Mouse (Mus musculus): Measurements from ENCODE around the gene Ftcd. TPM values are rescaled to one million over a fixed set of nuclear protein-coding genes. Genes with fewer than 3 reads are reported as not detected.

Gene Ftcd
- polyA plus RNA-seq, 1 experiment from 2014 or later = not detected

Other genes with a start within 250 kb of the Ftcd start
- 4.1 and 4.2 TPM in 2 replicates for gene Dip2a, start 230.4 kb upstream of the Ftcd start, polyA plus RNA-seq (2014; fragmentation: Nextera tagmentation; extraction: Ambion mirVana)
- gene AC141477.1, start 135.2 kb upstream of the Ftcd start, polyA plus RNA-seq (2014; fragmentation: Nextera tagmentation; extraction: Ambion mirVana) = not detected in 2 replicates
- 15.6 and 16.4 TPM in 2 replicates for gene Pcnt, start 132.9 kb upstream of the Ftcd start, polyA plus RNA-seq (2014; fragmentation: Nextera tagmentation; extraction: Ambion mirVana)
- gene 2610028H24Rik, start 126.6 kb upstream of the Ftcd start, polyA plus RNA-seq (2014; fragmentation: Nextera tagmentation; extraction: Ambion mirVana) = not detected in 2 replicates
- gene Mcm3ap, start 106.7 kb upstream of the Ftcd start, polyA plus RNA-seq (2014; fragmentation: Nextera tagmentation; extraction: Ambion mirVana) = 66.8 and 68.6 TPM in 2 replicates
- gene Ybey, start 106.5 kb upstream of the Ftcd start, polyA plus RNA-seq (2014; fragmentation: Nextera tagmentation; extraction: Ambion mirVana) = 5.7 and 6.1 TPM in 2 replicates
- 43.7 and 47.4 TPM in 2 replicates for gene Lss, start 44.1 kb upstream of the Ftcd start, polyA plus RNA-seq (2014; fragmentation: Nextera tagmentation; extraction: Ambion mirVana)
- not detected in 2 replicates for gene Spatc1l, start 13.4 kb upstream of the Ftcd start, polyA plus RNA-seq (2014; fragmentation: Nextera tagmentation; extraction: Ambion mirVana)
- gene Col6a2, start 48.0 kb downstream of the Ftcd start, polyA plus RNA-seq (2014; fragmentation: Nextera tagmentation; extraction: Ambion mirVana) = 10.7 and 10.8 TPM in 2 replicates
- gene Col6a1, start 150.5 kb downstream of the Ftcd start, polyA plus RNA-seq (2014; fragmentation: Nextera tagmentation; extraction: Ambion mirVana) = 12.8 and 12.9 TPM in 2 replicates

Measured in midbrain, embryonic 11.5 days (tissue).